Mouse (Mus musculus) olfactory bulb, adult 2 months (tissue): ENCODE measurements around the gene Clint1.

ENCODE experiments used
- CTCF ChIP-seq: fragments of 200-500 bp; IDR thresholded peaks from 2 replicates; pipeline ENCODE4 v1.5.1; 2012; ENCODE audit warnings: low read depth, mild to moderate bottlenecking, low read length, moderate library complexity; ENCODE audit not compliant: insufficient read depth
- POLR2A ChIP-seq: fragments of 200-500 bp; IDR thresholded peaks from 2 replicates; pipeline ENCODE4 v1.6.1; 2012; ENCODE audit warnings: mild to moderate bottlenecking, low read depth, low read length, moderate library complexity; ENCODE audit not compliant: insufficient read depth

GRCm38 (mm10) chr11:45806264-45806663 is 45.6 kb upstream of the Clint1 start:
- TF ChIP-seq CTCF: no peak
- TF ChIP-seq POLR2A: no peak
